Mouse (Mus musculus) hindbrain, embryonic 13.5 days (tissue): ENCODE data around the gene Pcf11. TPM values are rescaled to one million over a fixed set of nuclear protein-coding genes. Genes with fewer than 3 reads are reported as not detected.

Experiments used
- ATAC-seq: fragments of 200-750 bp; cut with Nextera tagmentation; 2 replicates; pipeline ENCODE4 v1.8.0; 2017; ENCODE audit warnings: moderate TSS enrichment; ENCODE audit not compliant: low FRiP score
- H3K27ac ChIP-seq: fragments of 300-500 bp; sonication (generic); 2 replicates; pipeline ENCODE4 v1.5.1; 2015; ENCODE audit warnings: inconsistent platforms, mild to moderate bottlenecking, moderate library complexity
- H3K27me3 ChIP-seq: fragments of 300-500 bp; sonication (generic); 2 replicates; pipeline ENCODE4 v1.6.1; 2015; ENCODE audit warnings: mild to moderate bottlenecking, inconsistent platforms
- H3K36me3 ChIP-seq: fragments of 300-500 bp; sonication (generic); 2 replicates; pipeline ENCODE4 v1.6.1; 2015; ENCODE audit warnings: mild to moderate bottlenecking, inconsistent platforms
- H3K4me1 ChIP-seq: fragments of 300-500 bp; sonication (generic); replicated peaks from 2 replicates; pipeline ENCODE4 v1.6.1; 2015; ENCODE audit warnings: inconsistent platforms
- H3K4me2 ChIP-seq: fragments of 300-500 bp; sonication (generic); 2 replicates; pipeline ENCODE4 v1.6.1; 2015; ENCODE audit warnings: inconsistent platforms, mild to moderate bottlenecking, moderate library complexity
- H3K4me3 ChIP-seq: fragments of 300-500 bp; sonication (generic); 2 replicates; pipeline ENCODE4 v1.5.1; 2015; ENCODE audit warnings: mild to moderate bottlenecking, inconsistent platforms
- H3K9ac ChIP-seq: fragments of 300-500 bp; sonication (generic); 2 replicates; pipeline ENCODE4 v1.6.1; 2015; ENCODE audit warnings: mild to moderate bottlenecking, inconsistent platforms
- H3K9me3 ChIP-seq: fragments of 300-500 bp; sonication (generic); 2 replicates; pipeline ENCODE4 v1.6.1; 2016; ENCODE audit warnings: inconsistent platforms
- WGBS: fragments of 180-500 bp; shearing (Covaris S2); methylation state at CpG from one replicate; pipeline ENCODE4 v1.1.7; 2015; 5-methylcytosine and 5-hydroxymethylcytosine counted together
- polyA plus RNA-seq: library from polyadenylated mRNA; unstranded; fragments of >200 nt; fragmentation: Nextera tagmentation; extraction: Ambion mirVana; gene quantifications from 2 replicates; pipeline ENCODE4 v1.2.1, GENCODE M21; 2015

Gene Pcf11
- polyA plus RNA-seq, 1 experiment from 2014 or later, result 22.2 TPM

- Histone ChIP-seq H3K36me3 (no peaks in the 10 kb centered on the region), H3K27ac (no peak overlapping the region), H3K4me3 (no peak overlapping the region), H3K9ac (no peak overlapping the region), H3K4me2 (no peak overlapping the region), H3K4me1 (no peaks in the 10 kb centered on the region), H3K27me3 (no peaks in the 10 kb centered on the region), H3K9me3 (no peaks in the 10 kb centered on the region)
- no peak for ATAC-seq
- WGBS, result 86% methylated on average over 4 of the region's 4 CpGs
Observed at GRCm38 (mm10) chr7:92677346-92677745, 7.6 kb upstream of the Pcf11 start.

- H3K9ac ChIP-seq, result no peak overlapping the region
- no peaks in the 10 kb centered on the region for H3K9me3 ChIP-seq
- no peaks in the 10 kb centered on the region for H3K27me3 ChIP-seq
- H3K4me1 ChIP-seq, result peaks cover 5% of the 10 kb centered on the region; the same call in 1 of the 2 replicates
- no peaks in the 10 kb centered on the region for H3K36me3 ChIP-seq
- ATAC-seq, result no peak
- no peak overlapping the region for H3K4me3 ChIP-seq
- no peak overlapping the region for H3K27ac ChIP-seq
- H3K4me2 ChIP-seq, result no peak overlapping the region
- WGBS, result 94% methylated on average over 3 of the region's 3 CpGs
Observed at GRCm38 (mm10) chr7:92675131-92675530, 5.4 kb upstream of the Pcf11 start.

GRCm38 (mm10) chr7:92668791-92669506 lies 785 bp downstream of the Pcf11 start:
- Histone ChIP-seq H3K9ac (peak overlapping the region; percentile 97), H3K27me3 (no peaks in the 10 kb centered on the region), H3K4me2 (peak overlapping the region; percentile 86), H3K4me3 (peak overlapping the region; percentile 99), H3K36me3 (0 out of 2 replicates have a peak, but pooled peaks cover 3% of the 10 kb centered on the region), H3K27ac (peak overlapping the region; percentile 99), H3K9me3 (no peaks in the 10 kb centered on the region), H3K4me1 (peaks cover 19% of the 10 kb centered on the region)
- WGBS, result under 1% methylated on average over 29 of the region's 29 CpGs
- ATAC-seq, result peak; percentile 4; the same call in 1 of the 2 replicates

GRCm38 (mm10) chr7:92666274-92666820 lies 3.4 kb downstream of the Pcf11 start:
- peaks cover 19% of the 10 kb centered on the region for H3K4me1 ChIP-seq
- H3K9ac ChIP-seq, result peak overlapping the region; percentile 1; the same call in 1 of the 2 replicates
- H3K9me3 ChIP-seq, result no peaks in the 10 kb centered on the region
- peaks cover 12% of the 10 kb centered on the region for H3K36me3 ChIP-seq
- H3K4me2 ChIP-seq, result peak overlapping the region; percentile 86
- WGBS, result 89% methylated on average over 7 of the region's 7 CpGs
- ATAC-seq, result no peak
- H3K27ac ChIP-seq, result no peak overlapping the region
- no peaks in the 10 kb centered on the region for H3K27me3 ChIP-seq
- H3K4me3 ChIP-seq, result peak overlapping the region; percentile 99

GRCm38 (mm10) chr7:92658050-92658449 lies 11.7 kb downstream of the Pcf11 start:
- no peak for ATAC-seq

GRCm38 (mm10) chr7:92656386-92656785 lies 13.3 kb downstream of the Pcf11 start:
- Histone ChIP-seq H3K36me3 (peaks cover 58% of the 10 kb centered on the region), H3K27me3 (no peaks in the 10 kb centered on the region), H3K9me3 (no peaks in the 10 kb centered on the region), H3K9ac (no peak overlapping the region), H3K4me1 (peaks cover 6% of the 10 kb centered on the region), H3K27ac (no peak overlapping the region), H3K4me3 (no peak overlapping the region), H3K4me2 (no peak overlapping the region)
- WGBS, result 91% methylated on average over 2 of the region's 2 CpGs
- no peak for ATAC-seq

More at GRCm38 (mm10) chr7:92658050-92658449, 11.7 kb downstream of the Pcf11 start:
- H3K27me3 ChIP-seq, result no peaks in the 10 kb centered on the region
- peaks cover 6% of the 10 kb centered on the region for H3K4me1 ChIP-seq
- peaks cover 68% of the 10 kb centered on the region for H3K36me3 ChIP-seq
- 98% methylated on average over 5 of the region's 5 CpGs for WGBS
- no peak overlapping the region for H3K4me2 ChIP-seq
- no peak overlapping the region for H3K4me3 ChIP-seq
- no peak overlapping the region for H3K27ac ChIP-seq
- no peak overlapping the region for H3K9ac ChIP-seq
- no peaks in the 10 kb centered on the region for H3K9me3 ChIP-seq

- ATAC-seq, result no peak
- H3K4me3 ChIP-seq, result no peak overlapping the region
- peaks cover 38% of the 10 kb centered on the region for H3K36me3 ChIP-seq
- H3K4me1 ChIP-seq, result peaks cover 6% of the 10 kb centered on the region
- H3K4me2 ChIP-seq, result no peak overlapping the region
- no peak overlapping the region for H3K27ac ChIP-seq
- 96% methylated on average over 1 of the region's 1 CpGs for WGBS
- H3K9me3 ChIP-seq, result no peaks in the 10 kb centered on the region
- no peak overlapping the region for H3K9ac ChIP-seq
- no peaks in the 10 kb centered on the region for H3K27me3 ChIP-seq
Observed at GRCm38 (mm10) chr7:92653329-92653728, 16.4 kb downstream of the Pcf11 start.

GRCm38 (mm10) chr7:92647790-92648189 lies 21.9 kb downstream of the Pcf11 start:
- H3K4me3 ChIP-seq, result no peak overlapping the region
- no peak for ATAC-seq
- H3K27me3 ChIP-seq, result no peaks in the 10 kb centered on the region
- peaks cover 28% of the 10 kb centered on the region for H3K36me3 ChIP-seq
- 88% methylated on average over 7 of the region's 7 CpGs for WGBS
- no peak overlapping the region for H3K27ac ChIP-seq
- H3K4me1 ChIP-seq, result no peaks in the 10 kb centered on the region
- no peak overlapping the region for H3K9ac ChIP-seq
- H3K4me2 ChIP-seq, result no peak overlapping the region
- no peaks in the 10 kb centered on the region for H3K9me3 ChIP-seq

- no peak overlapping the region for H3K27ac ChIP-seq
- no peak for ATAC-seq
- no peak overlapping the region for H3K4me3 ChIP-seq
- no peak overlapping the region for H3K4me2 ChIP-seq
- H3K27me3 ChIP-seq, result no peaks in the 10 kb centered on the region
- no peak overlapping the region for H3K9ac ChIP-seq
- peaks cover 9% of the 10 kb centered on the region for H3K4me1 ChIP-seq
- no peaks in the 10 kb centered on the region for H3K9me3 ChIP-seq
- H3K36me3 ChIP-seq, result peaks cover 33% of the 10 kb centered on the region
Observed at GRCm38 (mm10) chr7:92642358-92642757, 27.4 kb downstream of the Pcf11 start.

GRCm38 (mm10) chr7:92638050-92638449 lies 31.7 kb downstream of the Pcf11 start:
- WGBS, result 90% methylated on average over 5 of the region's 5 CpGs
- H3K4me1 ChIP-seq, result peaks cover 22% of the 10 kb centered on the region
- H3K36me3 ChIP-seq, result peaks cover 15% of the 10 kb centered on the region
- H3K27me3 ChIP-seq, result no peaks in the 10 kb centered on the region
- no peaks in the 10 kb centered on the region for H3K9me3 ChIP-seq
- peak overlapping the region; percentile 90 for H3K4me2 ChIP-seq
- no peak for ATAC-seq
- no peak overlapping the region for H3K9ac ChIP-seq
- no peak overlapping the region for H3K27ac ChIP-seq
- H3K4me3 ChIP-seq, result peak overlapping the region; percentile 89

- peak; percentile 98 for ATAC-seq
- H3K4me3 ChIP-seq, result peak within 1 kb of the TSS; percentile 89
- H3K9me3 ChIP-seq, result no peaks in the 10 kb centered on the region
- under 1% methylated on average over 44 of the region's 44 CpGs for WGBS
- peak within 1 kb of the TSS; percentile 96 for H3K4me2 ChIP-seq
- H3K4me1 ChIP-seq, result peaks cover 22% of the 10 kb centered on the region
- H3K36me3 ChIP-seq, result peaks cover 15% of the 10 kb centered on the region
- peak within 1 kb of the TSS; percentile 89 for H3K9ac ChIP-seq
- no peaks in the 10 kb centered on the region for H3K27me3 ChIP-seq
- peak within 1 kb of the TSS; percentile 85 for H3K27ac ChIP-seq
Observed at GRCm38 (mm10) chr7:92637021-92637625, 32.6 kb downstream of the Pcf11 start, which contains the start of gene Ankrd42. Ankrd42 (minus strand) TSS chr7:92637142.

GRCm38 (mm10) chr7:92636295-92637011 lies 33.3 kb downstream of the Pcf11 start:
- ATAC-seq, result peak; percentile 85
- Histone ChIP-seq H3K9me3 (no peaks in the 10 kb centered on the region), H3K4me2 (peak overlapping the region; percentile 96), H3K9ac (peak overlapping the region; percentile 89), H3K4me3 (peak overlapping the region; percentile 89), H3K27me3 (no peaks in the 10 kb centered on the region), H3K4me1 (peaks cover 22% of the 10 kb centered on the region), H3K27ac (peak overlapping the region; percentile 55; the same call in 1 of the 2 replicates), H3K36me3 (peaks cover 12% of the 10 kb centered on the region)
- 2% methylated on average over 48 of the region's 49 CpGs for WGBS
